Mouse (Mus musculus) 3134 (cell line): Measurements from ENCODE around the gene Spsb4.

Source experiments
- DNase-seq: peaks from one replicate; pipeline ENCODE4 v3.0.0-alpha.2; 2011; ENCODE audit warnings: low spot score; ENCODE audit not compliant: insufficient read length; ENCODE audit errors: extremely low read depth

Gene Spsb4

DNA sequence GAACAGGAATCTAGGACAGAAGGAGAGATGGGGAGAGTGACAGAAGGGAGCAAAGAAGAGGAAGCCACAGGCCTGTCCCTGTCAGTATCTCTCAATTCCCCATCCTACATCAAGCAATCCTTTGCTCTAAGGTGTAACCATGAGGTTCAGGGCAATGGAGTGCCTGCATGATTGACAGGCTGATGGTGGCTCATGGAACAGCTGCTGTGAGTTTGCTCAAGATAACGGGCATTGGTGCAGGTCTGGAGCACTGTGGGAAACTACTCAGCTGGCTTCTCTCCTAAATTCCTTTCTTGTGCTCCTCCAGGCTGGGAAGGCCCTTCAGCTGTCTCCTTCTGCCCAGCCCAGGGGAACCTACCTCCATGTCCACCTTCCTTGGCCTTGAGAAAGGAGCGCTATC is 109.9 kb downstream of the Spsb4 start:
- no peak for DNase-seq

DNA sequence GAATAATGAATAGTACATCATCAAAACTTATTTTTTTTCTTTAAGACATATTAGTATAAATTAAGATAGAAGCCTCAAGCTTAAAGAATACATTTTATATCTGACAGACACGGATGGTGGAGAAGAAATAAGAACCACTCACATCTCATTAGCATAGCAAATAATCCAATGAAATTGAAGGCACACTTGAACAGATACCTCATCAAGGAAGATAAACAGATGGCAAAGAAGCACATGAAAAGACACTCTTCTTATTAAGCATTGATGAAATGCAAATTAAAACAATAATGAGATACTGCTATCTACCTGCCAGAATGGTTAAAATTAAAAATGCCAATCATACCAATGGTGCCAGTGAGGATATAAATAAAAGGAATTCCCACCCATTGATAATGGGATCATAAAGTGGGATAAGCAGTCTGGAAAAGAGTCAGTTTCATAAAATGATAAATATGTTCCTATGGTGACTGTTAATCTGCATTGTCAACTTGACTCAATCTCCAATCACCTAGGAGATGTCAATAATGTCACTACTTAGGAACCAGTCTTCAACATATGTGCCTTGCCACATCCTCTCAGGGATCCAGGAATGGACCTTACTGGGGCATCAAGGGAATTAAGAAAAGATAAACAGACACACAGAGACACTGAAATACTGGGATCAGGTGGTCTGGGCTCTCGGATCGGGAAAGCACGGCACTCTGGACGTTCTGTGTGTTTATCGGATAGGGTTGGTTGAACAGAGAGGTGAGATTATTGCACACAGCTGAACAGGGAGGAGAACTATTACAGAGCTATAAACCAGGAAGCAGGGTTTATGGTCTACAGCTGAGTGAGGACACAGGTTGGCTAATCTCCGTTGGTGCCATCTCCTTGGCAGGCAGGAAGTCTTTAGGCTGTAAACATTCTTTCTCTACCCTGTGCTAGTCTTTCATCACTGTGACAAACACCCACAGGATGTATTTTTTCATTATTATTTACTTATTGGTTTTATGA is 114.0 kb downstream of the Spsb4 start:
- no peak for DNase-seq

DNA sequence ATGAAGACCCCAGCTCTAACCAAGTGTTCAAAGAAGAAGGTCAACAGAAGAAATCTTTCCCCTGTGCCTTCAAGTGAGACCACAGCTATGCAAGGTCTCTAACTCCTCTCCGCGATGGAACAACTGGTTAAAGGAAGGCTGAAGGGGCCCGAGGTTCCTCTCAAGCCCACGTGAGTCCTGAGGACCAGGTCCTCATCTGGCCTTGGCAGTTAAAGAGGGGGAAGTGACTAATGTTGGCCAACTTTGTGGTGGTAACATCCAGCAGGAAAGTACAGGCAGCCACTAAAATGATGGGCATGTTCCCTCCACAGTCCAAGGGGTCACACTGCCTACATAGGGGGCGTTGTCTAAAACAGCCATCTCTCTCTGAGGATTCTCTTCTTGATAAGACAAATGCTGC is 118.9 kb downstream of the Spsb4 start:
- DNase-seq: no peak

DNA sequence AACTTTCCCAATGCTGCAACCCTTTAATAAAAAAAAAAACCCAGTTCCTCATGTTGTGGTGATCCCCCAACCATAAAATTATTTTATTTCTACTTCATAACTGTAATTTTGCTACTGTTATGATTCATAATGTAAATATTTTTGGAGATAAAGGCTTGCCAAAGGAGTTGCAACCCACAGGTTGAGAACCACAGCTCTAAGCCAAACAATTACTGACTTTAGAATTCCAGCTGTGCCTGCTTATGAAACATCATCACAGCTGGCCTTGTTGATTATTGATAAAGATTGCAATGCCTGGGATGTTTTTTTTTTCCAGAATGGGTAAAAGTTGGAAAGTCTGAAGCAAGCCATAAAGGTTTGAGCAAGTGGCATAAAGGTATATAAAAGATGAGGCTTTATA is 119.6 kb downstream of the Spsb4 start:
- no peak for DNase-seq

DNA sequence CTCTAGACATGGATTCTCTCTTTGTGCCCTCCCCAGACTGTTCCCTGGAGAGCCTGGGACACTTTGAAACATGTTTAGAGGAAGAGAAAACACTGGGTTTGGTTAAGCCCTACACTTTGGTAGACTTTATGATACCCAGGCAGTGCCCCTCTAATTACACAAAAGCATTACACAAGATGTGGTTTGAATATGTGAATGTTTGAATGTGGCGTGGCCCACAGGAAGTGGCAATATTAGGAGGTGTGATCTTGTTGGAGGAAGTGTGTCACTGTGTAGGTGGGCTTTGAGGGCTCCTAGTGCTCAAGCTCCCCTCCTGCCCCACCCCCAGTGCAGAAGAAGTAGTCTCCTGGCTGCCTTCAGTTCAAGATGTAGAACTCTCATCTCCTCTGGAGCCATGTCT is 122.0 kb downstream of the Spsb4 start:
- DNase-seq: no peak

DNA sequence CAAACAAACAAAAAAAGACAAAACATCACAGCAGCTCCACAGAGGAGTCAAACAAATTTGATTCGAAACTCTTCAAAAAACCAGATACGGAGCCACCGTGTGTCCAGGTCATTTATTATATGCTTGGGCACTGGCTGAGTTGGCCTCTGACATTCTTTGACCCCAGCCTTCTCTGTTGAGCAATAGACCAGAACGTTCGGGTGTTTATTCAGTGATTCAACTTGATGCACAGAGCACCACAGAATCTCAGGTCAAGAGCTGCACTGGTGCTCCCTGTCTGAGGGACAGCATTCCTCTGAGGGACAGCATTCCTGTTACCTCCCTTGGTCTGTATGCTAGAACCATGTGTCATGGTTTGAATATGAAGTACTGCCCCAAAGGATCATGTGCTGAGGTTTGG is 125.1 kb downstream of the Spsb4 start:
- DNase-seq: peak; percentile 22
